Mouse (Mus musculus) heart, postnatal 0 days (tissue): Measurements from ENCODE around the gene Krtap4-2.
"Not testable (repeated sequence)": the region's sequence is repeated elsewhere in the genome, so short reads cannot be mapped to it uniquely, and the experiment has no call there.

Experiments
- CTCF ChIP-seq: IDR thresholded peaks from 2 replicates; pipeline ENCODE4 v1.5.1; 2016; ENCODE audit warnings: antibody characterized with exemption, control low read depth, low read depth
- EP300 ChIP-seq: IDR thresholded peaks from 2 replicates; pipeline ENCODE4 v1.6.1; 2016; ENCODE audit warnings: antibody characterized with exemption, low read depth

DNA sequence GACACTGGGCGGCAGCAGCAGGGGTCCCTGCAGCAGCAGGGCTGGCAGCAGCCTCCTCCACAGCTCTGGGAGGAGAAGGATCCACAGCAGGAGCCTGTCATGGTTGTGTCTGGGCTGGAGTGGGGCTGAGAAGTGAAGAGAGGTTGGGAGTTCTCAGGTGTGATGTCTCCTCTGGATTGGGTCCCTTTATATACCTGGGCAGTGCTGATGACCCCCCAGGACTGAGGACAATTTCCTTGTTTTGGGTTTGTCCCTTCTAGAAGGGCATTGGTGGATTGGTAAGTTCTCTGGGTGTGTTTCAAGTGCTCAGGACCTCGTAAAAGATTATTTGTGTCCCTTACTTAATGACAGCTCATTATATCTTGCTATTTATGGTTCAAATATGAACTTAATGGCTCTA, 24.8 kb downstream of the Krtap4-2 start, which contains the start of gene Gm11937:
- TF ChIP-seq CTCF, EP300: not testable (repeated sequence)
